Mouse (Mus musculus) G1E (cell line): ENCODE results near the gene Casr.

Source experiments
- CTCF ChIP-seq: IDR thresholded peaks from 2 replicates; pipeline ENCODE4 v1.5.1; 2012; ENCODE audit warnings: low read depth, low read length, inconsistent platforms, mixed read lengths
- TAL1 ChIP-seq: conservative IDR thresholded peaks from 2 replicates; pipeline ENCODE4 v1.6.1; 2012; ENCODE audit warnings: low read depth, low read length, inconsistent platforms, mixed read lengths

DNA sequence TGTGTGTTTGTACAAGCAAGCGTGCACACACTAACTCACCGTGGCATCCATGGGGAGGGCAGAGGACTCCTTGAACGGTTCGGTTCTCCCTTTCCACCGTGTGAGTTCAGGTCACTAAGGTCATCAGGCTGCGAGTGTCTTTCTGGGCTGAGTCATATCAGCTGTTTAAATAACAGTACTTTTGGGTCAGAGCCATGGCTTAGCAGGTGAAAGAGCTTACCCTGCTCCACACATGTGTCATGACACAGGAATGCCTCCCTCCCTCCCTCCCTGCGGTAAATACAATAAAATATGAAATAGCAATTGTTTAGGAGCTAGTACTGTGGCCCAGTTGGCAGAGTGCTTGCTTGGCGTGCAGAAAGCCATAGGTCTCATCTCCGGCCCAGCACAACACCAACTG is 92.6 kb downstream of the Casr start:
- TF ChIP-seq CTCF (no peak), TAL1 (no peak)
